Mouse (Mus musculus): ENCODE measurements around the gene Timd4. TPM values are rescaled to one million over a fixed set of nuclear protein-coding genes. Genes with fewer than 3 reads are reported as not detected.

Gene Timd4
- total RNA-seq, 1 experiment from 2014 or later, result not detected

Other genes with a start within 250 kb of the Timd4 start
- not detected in 2 replicates for gene BC053393, start 239.3 kb upstream of the Timd4 start, total RNA-seq (2017)
- gene Dppa1, start 181.5 kb upstream of the Timd4 start, total RNA-seq (2017), result not detected in 2 replicates
- gene Timd2, start 103.7 kb upstream of the Timd4 start, total RNA-seq (2017), result not detected in 2 replicates
- gene Havcr1, start 75.7 kb upstream of the Timd4 start, total RNA-seq (2017), result not detected in 2 replicates

All from hematopoietic stem cell, adult 5-6 weeks (primary cell).